Mouse (Mus musculus) ES-E14 (cell line): ENCODE data around the gene Tnrc18.
"Not testable (repeated sequence)": the region's sequence is repeated elsewhere in the genome, so short reads cannot be mapped to it uniquely, and the experiment has no call there.

Experiments used
- CHD2 ChIP-seq: IDR thresholded peaks from 2 replicates; pipeline ENCODE4 v1.6.1; 2014; ENCODE audit warnings: mild to moderate bottlenecking, low read depth, low read length, inconsistent platforms
- MAFK ChIP-seq: IDR thresholded peaks from 2 replicates; pipeline ENCODE4 v1.6.1; 2014; ENCODE audit warnings: mild to moderate bottlenecking, low read depth, low read length, inconsistent platforms; ENCODE audit not compliant: insufficient read depth
- ZC3H11A ChIP-seq: IDR thresholded peaks from 2 replicates; pipeline ENCODE4 v1.6.1; 2012; ENCODE audit warnings: low read depth, mild to moderate bottlenecking, inconsistent platforms, low read length, borderline replicate concordance
- ZNF384 ChIP-seq: IDR thresholded peaks from 2 replicates; pipeline ENCODE4 v1.6.1; 2012; ENCODE audit warnings: low read depth, low read length, inconsistent platforms

DNA sequence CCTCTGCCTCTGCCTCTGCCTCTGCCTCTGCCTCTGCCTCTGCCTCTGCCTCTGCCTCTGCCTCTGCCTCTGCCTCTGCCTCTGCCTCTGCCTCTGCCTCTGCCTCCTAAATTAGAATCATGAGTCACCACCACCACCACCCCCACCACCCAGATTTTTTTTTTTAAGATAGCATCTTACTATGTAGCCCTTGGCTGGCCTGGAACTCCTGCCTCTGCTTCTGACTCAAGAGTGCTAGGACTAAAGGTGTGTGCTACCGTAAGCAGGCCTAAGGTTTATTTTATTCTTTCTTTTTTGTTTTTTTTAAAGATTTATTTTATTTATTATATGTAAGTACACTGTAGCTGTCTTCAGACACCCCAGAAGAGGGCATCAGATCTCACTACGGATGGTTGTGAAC is 20.0 kb upstream of the Tnrc18 start:
- TF ChIP-seq ZC3H11A, ZNF384, MAFK, CHD2: not testable (repeated sequence)
